16 mouse cellular contexts compared by ENCODE assay signal in genomic region chr3:136830687-136831220, GRCm38 (mm10).
DNase-seq lines count a peak whose midpoint lies in the region; ATAC-seq lines count a peak whose summit lies in the region.
"Had no signal": no experiment of that assay in that cellular context is flagged by ENCODE, and none has a peak within 500 bp of the region (broad histone marks: within the 10 kb centered on the region; RNA-seq: fewer than 3 reads in every experiment).

No protein-coding gene starts in this region.

- H3K36me3 ChIP-seq in midbrain, embryonic 15.5 days (replicated peaks): no peaks in the 10 kb centered on the region
- H3K36me3 ChIP-seq in midbrain, embryonic 13.5 days: no peaks in the 10 kb centered on the region
- H3K36me3 ChIP-seq: hindbrain, embryonic 13.5 days; neural tube, embryonic 15.5 days had no signal

- H3K9me3 ChIP-seq in midbrain, embryonic 15.5 days: no peaks in the 10 kb centered on the region
- H3K9me3 ChIP-seq in midbrain, embryonic 13.5 days: no peaks in the 10 kb centered on the region
- H3K9me3 ChIP-seq: hindbrain, embryonic 13.5 days; neural tube, embryonic 15.5 days had no signal

- H3K4me2 ChIP-seq in midbrain, embryonic 15.5 days: no peak overlapping the region
- H3K4me2 ChIP-seq in midbrain, embryonic 13.5 days (replicated peaks): no peak overlapping the region
- H3K4me2 ChIP-seq: hindbrain, embryonic 13.5 days; liver, embryonic 11.5 days; lung, embryonic 14.5 days; neural tube, embryonic 15.5 days had no signal

- peak; percentile 5 for DNase-seq in adrenal gland, postnatal 25 days
- no peak for DNase-seq in adrenal gland, adult 18-20 months (ENCODE audit: low spot score in 2 of 2)
- DNase-seq in gastrocnemius, adult 18-20 months (ENCODE audit: low spot score): peak; percentile 25
- no peak for DNase-seq in gastrocnemius, adult 8-10 months (ENCODE audit: low spot score in 2 of 2)
- DNase-seq in thymus, adult 18-20 months: no peak
- DNase-seq in kidney, postnatal 4 days: no peak
- DNase-seq: embryo, embryonic 11 days; kidney, adult 11 months; kidney, postnatal 10 days; lung, embryonic 14.5 days had no signal

- H3K27ac ChIP-seq in midbrain, embryonic 15.5 days: no peak overlapping the region
- no peak overlapping the region for H3K27ac ChIP-seq in midbrain, embryonic 13.5 days
- H3K27ac ChIP-seq: hindbrain, embryonic 13.5 days; neural tube, embryonic 15.5 days had no signal

- H3K27me3 ChIP-seq in midbrain, embryonic 15.5 days (replicated peaks): no peaks in the 10 kb centered on the region
- H3K27me3 ChIP-seq in midbrain, embryonic 13.5 days: no peaks in the 10 kb centered on the region
- H3K27me3 ChIP-seq: hindbrain, embryonic 13.5 days; neural tube, embryonic 15.5 days had no signal

- no peak overlapping the region for H3K9ac ChIP-seq in midbrain, embryonic 15.5 days
- no peak overlapping the region for H3K9ac ChIP-seq in midbrain, embryonic 13.5 days (replicated peaks)
- H3K9ac ChIP-seq: hindbrain, embryonic 13.5 days; lung, embryonic 14.5 days; neural tube, embryonic 15.5 days had no signal

- no peak overlapping the region for H3K4me3 ChIP-seq in midbrain, embryonic 15.5 days
- no peak overlapping the region for H3K4me3 ChIP-seq in midbrain, embryonic 13.5 days (replicated peaks)
- H3K4me3 ChIP-seq: hindbrain, embryonic 13.5 days; neural tube, embryonic 15.5 days had no signal

- 70% methylated on average over 12 of the region's 12 CpGs for WGBS in midbrain, embryonic 15.5 days
- 78% methylated on average over 11 of the region's 12 CpGs for WGBS in midbrain, embryonic 13.5 days

- 0 out of 2 replicates have a peak, but pooled peaks have one; percentile 17 for ATAC-seq in midbrain, embryonic 15.5 days (replicated peaks)
- ATAC-seq in midbrain, embryonic 13.5 days: no peak
- ATAC-seq: activated CD4-positive, CD25-positive, alpha-beta regulatory T cell, adult 4 months had no signal

- H3K4me1 ChIP-seq in midbrain, embryonic 15.5 days: peaks cover 53% of the 10 kb centered on the region
- H3K4me1 ChIP-seq in midbrain, embryonic 13.5 days (replicated peaks): peaks cover 41% of the 10 kb centered on the region

Comparison
In these comparisons a context has a peak if more than half of its experiments do, and no peak if none do; other contexts are left out.
1. DNase-seq: peak in adrenal gland, postnatal 25 days (single experiment) and gastrocnemius, adult 18-20 months (single experiment); none in adrenal gland, adult 18-20 months (0 of 2), gastrocnemius, adult 8-10 months (0 of 2), thymus, adult 18-20 months (0 of 2) and kidney, postnatal 4 days (0 of 2).